15 mouse cellular contexts compared by ENCODE assay signal in the genomic region with DNA sequence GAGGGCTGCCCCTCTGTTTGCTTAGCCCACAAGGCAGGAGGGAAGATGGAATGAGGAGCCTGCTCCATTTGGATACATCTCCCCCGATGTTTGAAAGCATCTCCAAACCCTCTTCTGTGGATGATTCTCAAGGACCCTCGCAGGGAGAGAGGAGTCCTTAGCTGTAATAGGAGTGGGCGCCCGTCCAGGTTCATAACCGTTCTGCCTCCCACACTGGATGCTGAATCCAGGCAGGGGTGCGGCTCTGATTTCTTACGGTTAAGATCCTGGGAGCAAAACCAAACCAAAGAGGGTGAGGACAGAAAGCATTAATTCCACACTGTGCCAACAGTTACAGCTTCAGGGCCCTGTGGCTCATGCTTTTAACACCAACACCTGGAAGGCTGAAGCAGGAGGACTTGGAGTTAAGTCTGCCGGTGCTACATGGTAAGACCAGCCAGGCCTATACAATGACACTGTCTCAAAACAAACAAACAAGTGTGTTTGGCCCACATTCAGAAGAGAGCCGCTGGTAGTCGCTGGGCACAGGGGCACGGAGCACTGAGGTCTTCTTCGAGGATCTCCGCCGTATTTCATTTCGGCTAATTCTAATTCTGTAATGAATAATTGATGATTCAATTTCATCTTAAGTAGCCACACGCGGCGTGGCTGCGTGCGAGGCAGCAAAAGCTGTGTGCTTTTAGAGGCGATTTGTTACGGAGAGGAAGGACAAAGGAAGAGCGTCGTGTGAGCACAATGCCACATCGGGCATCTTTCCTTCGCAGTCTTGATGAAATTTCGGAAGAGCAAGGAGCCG.
DNase-seq lines count a peak whose midpoint lies in the region; ATAC-seq and TF ChIP-seq lines count a peak whose summit lies in the region.
"Had no signal": no experiment of that assay in that cellular context is flagged by ENCODE, and none has a peak within 500 bp of the region (broad histone marks: within the 10 kb centered on the region; RNA-seq: fewer than 3 reads in every experiment).

No protein-coding gene starts in this region.

- H3K9ac ChIP-seq in hindbrain, embryonic 11.5 days (ENCODE audit: low read depth, low read length) = peak overlapping the region; percentile 5; the same call in 1 of the 2 replicates
- H3K9ac ChIP-seq in midbrain, postnatal 0 days (replicated peaks; ENCODE audit: low read length, poor library complexity, severe bottlenecking) = no peak overlapping the region
- no peak overlapping the region for H3K9ac ChIP-seq in liver, embryonic 12.5 days

- H3K36me3 ChIP-seq in hindbrain, embryonic 11.5 days (ENCODE audit: control insufficient read depth, insufficient read depth, low read length) = no peaks in the 10 kb centered on the region
- no peaks in the 10 kb centered on the region for H3K36me3 ChIP-seq in midbrain, postnatal 0 days (ENCODE audit: insufficient read depth, low read length)
- H3K36me3 ChIP-seq in liver, embryonic 12.5 days = no peaks in the 10 kb centered on the region

- H3K9me3 ChIP-seq in hindbrain, embryonic 11.5 days (ENCODE audit: control insufficient read depth, low read length) = no peaks in the 10 kb centered on the region
- no peaks in the 10 kb centered on the region for H3K9me3 ChIP-seq in midbrain, postnatal 0 days (ENCODE audit: low read length)
- H3K9me3 ChIP-seq in liver, embryonic 12.5 days (replicated peaks) = no peaks in the 10 kb centered on the region

- no peak overlapping the region for H3K4me3 ChIP-seq in hindbrain, embryonic 11.5 days (ENCODE audit: low read depth, low read length)
- no peak overlapping the region for H3K4me3 ChIP-seq in midbrain, postnatal 0 days (ENCODE audit: low read depth, low read length)
- no peak overlapping the region for H3K4me3 ChIP-seq in liver, embryonic 12.5 days
- H3K4me3 ChIP-seq: myocyte had no signal

- peaks cover 11% of the 10 kb centered on the region; the same call in 1 of the 2 replicates for H3K4me1 ChIP-seq in hindbrain, embryonic 11.5 days (replicated peaks; ENCODE audit: control insufficient read depth, insufficient read depth, low read length)
- H3K4me1 ChIP-seq in midbrain, postnatal 0 days (ENCODE audit: insufficient read depth, low read length) = no peaks in the 10 kb centered on the region; the same call in 1 of the 2 replicates
- peaks cover 11% of the 10 kb centered on the region for H3K4me1 ChIP-seq in liver, embryonic 12.5 days

- TF ChIP-seq CTCF in midbrain, postnatal 0 days (IDR thresholded peaks at IDR 0.05) = no peak

- H3K4me2 ChIP-seq in hindbrain, embryonic 11.5 days (replicated peaks; ENCODE audit: low read depth, low read length) = peak overlapping the region; percentile 7; the same call in 1 of the 2 replicates
- no peak overlapping the region for H3K4me2 ChIP-seq in midbrain, postnatal 0 days (ENCODE audit: low read depth, low read length, poor library complexity, severe bottlenecking)
- no peak overlapping the region for H3K4me2 ChIP-seq in liver, embryonic 12.5 days

- intact Hi-C loops in heart, postnatal 25 days (cut with DNase I) = loop anchor here (5.0 kb wide), 1 partner anchor 232 kb away; a partner anchor contains a TSS

- no peak overlapping the region for H3K27ac ChIP-seq in hindbrain, embryonic 11.5 days (ENCODE audit: low read depth, low read length)
- no peak overlapping the region for H3K27ac ChIP-seq in midbrain, postnatal 0 days (ENCODE audit: low read depth, low read length)
- H3K27ac ChIP-seq in liver, embryonic 12.5 days = no peak overlapping the region

- peak; percentile 66; the same call in 1 of the 2 replicates for ATAC-seq in hindbrain, embryonic 11.5 days (ENCODE audit: low FRiP score)
- no peak for ATAC-seq in midbrain, postnatal 0 days (ENCODE audit: low FRiP score)
- no peak for ATAC-seq in liver, embryonic 12.5 days

- peaks cover 8% of the 10 kb centered on the region; the same call in 1 of the 2 replicates for H3K27me3 ChIP-seq in hindbrain, embryonic 11.5 days (ENCODE audit: control insufficient read depth, insufficient read depth, low read length)
- peaks cover 8% of the 10 kb centered on the region; the same call in 1 of the 2 replicates for H3K27me3 ChIP-seq in midbrain, postnatal 0 days (ENCODE audit: insufficient read depth, low read length)
- peaks cover 3% of the 10 kb centered on the region; the same call in 1 of the 2 replicates for H3K27me3 ChIP-seq in liver, embryonic 12.5 days (replicated peaks)

- 41% methylated on average over 28 of the region's 28 CpGs for WGBS in hindbrain, embryonic 11.5 days
- 28% methylated on average over 28 of the region's 28 CpGs for WGBS in midbrain, postnatal 0 days
- WGBS in liver, embryonic 12.5 days (ENCODE audit: insufficient replicate concordance) = 77% methylated on average over 28 of the region's 28 CpGs

- DNase-seq in kidney, postnatal 4 days = peak; percentile 60 to 66
- no peak for DNase-seq in kidney, postnatal 36 days
- DNase-seq in embryo, embryonic 11 days = peak; percentile 61
- DNase-seq in hindbrain, embryonic 11.5 days (ENCODE audit: low spot score) = peak; percentile 61
- DNase-seq in midbrain, postnatal 0 days (ENCODE audit: low spot score) = peak; percentile 68
- no peak for DNase-seq in frontal cortex, postnatal 36 days (ENCODE audit: low spot score in 2 of 2)
- no peak for DNase-seq in heart, postnatal 25 days (ENCODE audit: low spot score)
- DNase-seq: adrenal gland, adult 2 months; cerebellum, adult 18-20 months; heart, adult 18-20 months; kidney, adult 9 months; lung, adult 18-20 months; thymus, adult 18-20 months had no signal

Comparison
In these comparisons a context has a peak if more than half of its experiments do, and no peak if none do; other contexts are left out.
1. DNase-seq: peak in kidney, postnatal 4 days (2 of 2), embryo, embryonic 11 days (single experiment), hindbrain, embryonic 11.5 days (single experiment) and midbrain, postnatal 0 days (single experiment); none in kidney, postnatal 36 days (0 of 2), frontal cortex, postnatal 36 days (0 of 2) and heart, postnatal 25 days (single experiment).